Mouse (Mus musculus) embryonic stem cell, embryonic (primary cell): Measurements from ENCODE around the gene Rsf1.

ENCODE experiments used
- CTCF ChIA-PET, 4 experiments: fragments of 300-600 bp in 2 of 4; fragments of 350-600 bp in 2 of 4; sonication (Branson Sonifier 250); formaldehyde crosslinking; loops; one replicate each; lab custom pipeline; 2022; ENCODE audit warnings: inconsistent platforms in 2 of 4; lab: Charles Lee
- POLR2A ChIA-PET, 4 experiments: fragments of 300-600 bp in 2 of 4; fragments of 350-600 bp in 2 of 4; sonication (Branson Sonifier 250); formaldehyde crosslinking; loops; one replicate each; lab custom pipeline; 2022; ENCODE audit warnings: antibody characterized with exemption in 4 of 4, inconsistent platforms in 1 of 4; lab: Charles Lee

Rsf1 gene

DNA sequence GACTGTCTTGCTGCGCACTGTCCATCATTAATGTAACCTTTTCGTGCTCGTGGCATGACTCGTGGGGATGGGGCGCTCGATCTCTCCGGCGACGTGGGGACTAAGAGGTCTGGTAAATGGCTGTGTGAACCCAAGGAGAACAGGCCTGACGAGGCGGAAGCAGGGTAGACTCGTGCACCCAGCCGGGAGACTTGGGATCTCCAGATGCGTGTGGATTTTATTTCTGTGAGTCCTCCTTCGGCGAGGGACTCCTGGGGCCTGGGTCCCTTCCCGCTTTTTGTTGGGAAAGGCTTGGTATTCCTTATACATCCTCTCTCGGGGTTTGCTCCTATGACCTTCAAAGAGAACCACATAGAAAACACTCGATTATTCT lies 116.4 kb downstream of the Rsf1 start:
- ChIA-PET POLR2A (interaction anchor here in 3 of 4 experiments (0.7 to 3.7 kb wide), 25 partner anchors 9 to 324 kb away, joined by 3 to 17 read pairs (median 4); partner anchors contain the start of genes Aamdc (in 2 of the 3), Rsf1 (in 2 of the 3), Alg8 (in 1 of the 3) and Aqp11 (in 1 of the 3)), CTCF (interaction anchor here in 1 of 4 experiments (1.4 kb wide), 1 partner anchor 271 kb away, joined by 4 read pairs; no protein-coding TSS in a partner anchor)

DNA sequence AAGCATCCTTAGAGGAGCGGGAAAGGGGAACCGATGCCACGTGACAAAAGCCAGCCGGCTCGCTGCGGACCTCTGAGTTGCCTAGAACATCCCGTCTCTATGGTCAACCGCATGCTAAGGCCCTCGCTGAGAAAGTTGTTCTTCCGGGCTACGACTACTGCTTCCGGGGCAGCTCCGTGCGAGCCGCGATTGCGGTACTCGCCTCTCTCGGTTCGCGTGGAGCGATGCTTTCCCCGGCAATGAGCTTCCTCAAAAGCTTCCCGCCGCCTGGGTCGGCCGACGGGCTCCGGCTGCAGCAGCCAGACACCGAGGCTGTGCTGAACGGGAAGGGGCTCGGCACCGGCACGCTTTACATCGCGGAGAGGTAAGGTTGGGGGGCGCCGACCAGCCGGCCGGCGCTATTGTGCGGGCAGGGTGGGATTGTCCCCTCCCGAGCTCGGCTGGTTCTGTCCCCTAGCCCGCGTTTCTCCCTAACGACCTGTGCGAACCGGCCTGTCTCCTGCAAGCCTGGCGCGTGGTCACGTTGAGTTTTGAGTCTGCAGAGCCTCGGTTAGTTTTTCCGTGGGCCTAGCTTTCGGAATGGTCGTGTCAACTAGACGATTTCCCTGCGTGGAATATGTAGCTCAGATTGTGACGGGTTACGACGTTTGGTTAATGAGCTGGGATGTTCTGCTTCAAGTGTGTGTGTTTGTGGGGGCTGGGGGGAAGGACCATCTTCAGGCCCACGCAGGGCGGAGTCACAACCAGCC lies 117.0 kb downstream of the Rsf1 start, which contains the start of gene Clns1a:
TSS of gene Clns1a (plus strand) at position 129 of the 749 bp plus-strand sequence.
- POLR2A ChIA-PET, result interaction anchor here (0.6 to 3.7 kb wide), 38 partner anchors 9 to 912 kb away, joined by 3 to 17 read pairs (median 4); partner anchors contain the start of genes Rsf1 (in 3 of the 4), Aamdc (in 2 of the 4), Ints4 (in 2 of the 4) and Alg8 (in 1 of the 4)

DNA sequence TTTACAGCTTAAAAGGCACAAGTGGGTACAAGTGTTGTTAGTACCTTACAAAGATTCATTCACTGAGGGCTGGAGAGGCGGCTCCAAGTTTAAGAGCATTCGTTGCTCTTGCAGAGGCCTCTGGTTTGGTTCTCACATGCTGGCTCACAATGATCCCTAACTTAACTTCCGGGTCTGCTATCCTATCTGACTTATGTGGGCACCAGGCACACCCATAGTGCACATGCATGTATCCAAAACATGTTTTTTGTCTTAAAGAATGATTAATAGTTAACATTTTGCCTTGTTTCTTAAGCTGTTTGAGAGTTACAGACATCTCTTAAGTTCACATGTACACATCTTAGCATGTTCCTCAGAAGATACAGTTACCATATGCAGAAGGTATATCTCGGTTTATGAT lies 120.5 kb downstream of the Rsf1 start:
- POLR2A ChIA-PET, result interaction anchor here in 2 of 4 experiments (1.3 to 2.1 kb wide), 4 partner anchors 19 to 219 kb away, joined by 3 to 7 read pairs (median 4); partner anchors contain the start of genes Aqp11 (in 1 of the 2) and Ints4 (in 1 of the 2)
- CTCF ChIA-PET, result no interaction called here

More for the DNA sequence above, 117.0 kb downstream of the Rsf1 start, which contains the start of gene Clns1a:
- CTCF ChIA-PET, result interaction anchor here in 1 of 4 experiments (1.4 kb wide), 1 partner anchor 272 kb away, joined by 4 read pairs; no protein-coding TSS in a partner anchor

DNA sequence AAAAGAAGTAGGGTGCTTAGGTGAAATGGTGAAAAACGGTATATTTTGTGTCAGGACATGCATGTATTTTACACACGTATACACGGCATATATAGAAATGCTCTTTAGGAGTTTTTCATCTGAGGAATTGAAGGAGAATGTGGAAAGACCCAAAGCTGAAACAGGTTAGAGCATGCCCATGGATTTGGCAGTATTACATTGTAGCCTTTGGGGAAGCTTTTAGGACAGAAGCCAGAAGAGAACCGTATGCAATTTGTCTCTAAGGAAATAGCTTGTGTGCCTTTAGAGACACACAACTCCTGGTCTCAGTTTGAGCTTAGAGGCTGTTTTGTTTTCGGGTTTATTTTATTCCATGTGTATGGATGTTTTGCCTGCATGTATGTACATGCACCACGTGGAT lies 121.4 kb downstream of the Rsf1 start:
- ChIA-PET POLR2A (interaction anchor here in 3 of 4 experiments (0.6 to 2.1 kb wide), 9 partner anchors 14 to 329 kb away, joined by 3 to 7 read pairs (median 4); partner anchors contain the start of genes Aqp11 (in 1 of the 3) and Ints4 (in 1 of the 3)), CTCF (interaction anchor here in 2 of 4 experiments (0.6 to 0.7 kb wide), 2 partner anchors 22 to 165 kb away, joined by 3 read pairs; no protein-coding TSS in a partner anchor)

DNA sequence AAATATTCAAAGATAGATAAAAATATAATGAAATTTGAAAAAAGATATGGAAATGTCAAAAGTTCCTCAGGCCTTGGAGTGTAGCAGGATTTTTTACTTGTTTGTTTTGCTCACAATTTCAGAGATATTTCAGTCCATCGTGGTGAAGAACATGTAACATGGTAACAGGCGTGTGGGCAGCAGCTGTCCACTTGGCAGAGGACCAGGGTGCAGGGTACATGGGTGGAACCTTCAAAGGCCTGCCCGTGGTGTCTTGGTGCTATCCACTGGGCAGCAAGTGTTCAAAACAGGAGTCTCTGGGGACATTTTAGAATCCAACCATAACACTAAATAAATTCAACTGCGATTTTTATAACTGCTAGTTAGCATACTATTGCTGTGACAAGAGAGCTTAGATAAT lies 127.4 kb downstream of the Rsf1 start:
- ChIA-PET CTCF (no interaction called here), POLR2A (interaction anchor here in 2 of 4 experiments (0.5 to 3.2 kb wide), 7 partner anchors 9 to 49 kb away, joined by 3 to 14 read pairs (median 3); partner anchors contain the start of genes Aqp11 (in 1 of the 2) and Clns1a (in 1 of the 2))

DNA sequence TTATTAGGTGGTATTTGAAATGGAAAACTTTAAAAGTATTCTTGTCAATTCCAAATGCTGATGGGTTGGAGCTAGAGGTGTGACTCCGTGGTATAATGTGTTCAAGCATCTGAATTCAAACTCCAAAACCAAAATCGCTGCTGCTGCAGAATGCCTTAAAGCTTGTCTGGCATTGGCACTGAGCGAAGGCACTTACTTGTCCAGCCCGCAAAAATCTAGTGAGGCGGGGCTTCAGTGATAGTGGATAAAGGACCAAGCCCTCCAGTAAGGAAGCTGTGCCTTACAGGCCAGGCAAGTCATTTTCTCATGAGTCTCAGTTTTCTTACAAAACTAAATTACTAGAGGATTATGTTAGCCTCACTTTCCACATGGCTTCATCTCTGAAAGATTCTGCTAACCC lies 128.1 kb downstream of the Rsf1 start:
- POLR2A ChIA-PET, result interaction anchor here in 2 of 4 experiments (0.5 to 3.2 kb wide), 5 partner anchors 9 to 50 kb away, joined by 3 to 14 read pairs (median 3); partner anchors contain the start of gene Clns1a (in 1 of the 2)
- CTCF ChIA-PET, result no interaction called here

DNA sequence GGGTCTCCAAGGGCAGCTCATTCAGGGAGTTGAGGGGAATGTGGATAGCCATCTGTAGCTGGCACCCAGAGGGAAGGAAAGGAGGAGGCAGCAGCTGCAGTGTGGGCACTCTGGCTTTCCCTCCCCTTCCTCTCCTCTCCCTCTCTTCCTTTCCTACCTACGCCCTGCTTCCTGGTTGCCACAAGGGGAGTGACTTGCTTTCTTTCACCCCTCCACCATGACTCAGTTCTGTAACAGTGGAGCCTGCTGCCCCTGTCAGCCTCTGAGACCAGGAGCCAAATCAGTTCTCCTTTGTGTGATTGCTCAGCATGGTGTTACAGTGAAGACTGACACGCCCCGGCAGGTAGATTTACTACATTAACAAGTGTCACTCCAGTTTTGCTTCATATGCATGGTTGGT lies 129.5 kb downstream of the Rsf1 start:
- ChIA-PET POLR2A (interaction anchor here in 3 of 4 experiments (0.7 to 2.8 kb wide), 6 partner anchors 10 to 130 kb away, joined by 3 to 14 read pairs (median 4); partner anchors contain the start of genes Aamdc (in 1 of the 3), Clns1a (in 1 of the 3) and Rsf1 (in 1 of the 3)), CTCF (no interaction called here)

DNA sequence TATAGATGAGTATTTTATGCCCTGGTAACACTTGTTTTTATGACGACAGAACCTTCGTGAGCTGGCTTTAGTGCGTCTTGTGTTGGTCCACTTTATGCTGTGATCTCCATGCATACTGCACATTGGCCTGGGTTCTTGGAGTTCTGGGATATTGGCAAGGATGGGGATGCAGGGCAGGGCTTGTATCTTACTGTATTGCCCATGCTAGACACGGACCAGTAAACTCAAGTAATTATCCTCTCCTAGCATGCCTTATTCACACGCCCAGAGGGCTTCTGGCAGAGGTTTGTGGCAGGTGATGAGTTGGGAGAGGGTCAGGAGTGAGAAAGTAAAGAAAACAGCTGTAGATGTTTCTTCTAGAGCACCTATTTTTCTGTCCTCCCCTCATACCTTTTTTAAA lies 135.0 kb downstream of the Rsf1 start:
- CTCF ChIA-PET, result interaction anchor here in 1 of 4 experiments (0.6 kb wide), 1 partner anchor 303 kb away, joined by 4 read pairs; no protein-coding TSS in a partner anchor
- POLR2A ChIA-PET, result interaction anchor here in 1 of 4 experiments (0.9 kb wide), 1 partner anchor 10 kb away, joined by 3 read pairs; no protein-coding TSS in a partner anchor

DNA sequence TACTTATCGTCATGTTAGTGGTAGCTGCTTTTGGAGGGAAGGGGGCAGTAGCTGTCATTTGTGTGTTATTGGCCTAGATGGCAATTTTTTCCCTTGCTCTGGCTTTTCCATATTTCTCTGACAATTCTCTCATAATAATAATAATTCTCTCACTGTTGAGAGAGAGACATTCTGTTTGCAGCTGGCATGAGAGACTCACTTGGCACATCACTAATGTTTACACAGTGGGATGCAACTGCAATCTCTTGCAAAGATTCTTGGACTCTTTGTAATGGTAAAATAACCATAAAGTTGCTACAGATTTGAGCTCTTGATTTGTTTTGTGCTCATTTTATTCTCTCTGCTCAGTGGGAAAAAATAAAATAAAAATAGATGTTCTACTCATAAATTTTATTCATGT lies 137.6 kb downstream of the Rsf1 start:
- CTCF ChIA-PET, result no interaction called here
- POLR2A ChIA-PET, result interaction anchor here in 1 of 4 experiments (0.7 to 7.1 kb wide), 5 partner anchors 14 to 138 kb away, joined by 3 to 64 read pairs (median 3); partner anchors contain the start of genes Aamdc and Aqp11

DNA sequence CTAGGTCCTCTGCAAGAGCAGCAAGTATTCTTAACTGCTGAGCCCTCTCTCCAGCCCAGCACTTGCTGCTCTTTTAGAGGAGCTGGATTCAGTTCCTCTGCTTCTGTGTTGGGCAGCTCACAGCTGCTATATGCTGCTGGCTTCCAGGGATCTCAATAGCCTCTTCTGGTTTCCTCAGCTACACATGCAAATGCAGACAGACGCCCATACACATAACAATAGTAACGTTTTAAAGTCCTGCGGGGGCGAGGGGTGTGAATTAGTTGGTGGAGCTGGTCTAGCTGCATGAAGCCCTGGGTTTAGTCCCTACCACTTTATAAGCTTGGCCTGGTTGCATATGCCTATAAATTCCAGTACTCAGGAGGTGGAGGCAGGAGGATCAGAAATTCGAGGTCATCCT lies 139.4 kb downstream of the Rsf1 start:
- ChIA-PET CTCF (interaction anchor here in 3 of 4 experiments (0.7 to 2.3 kb wide), 12 partner anchors 18 to 422 kb away, joined by 3 to 8 read pairs (median 3); partner anchors contain the start of genes Aamdc (in 1 of the 3), Alg8 (in 1 of the 3), Aqp11 (in 1 of the 3) and Ints4 (in 1 of the 3)), POLR2A (interaction anchor here in 3 of 4 experiments (0.7 to 7.1 kb wide), 32 partner anchors 9 to 641 kb away, joined by 3 to 64 read pairs (median 4); partner anchors contain the start of genes Aqp11 (in 3 of the 3), Aamdc (in 2 of the 3), Alg8 (in 2 of the 3) and Clns1a (in 2 of the 3))

DNA sequence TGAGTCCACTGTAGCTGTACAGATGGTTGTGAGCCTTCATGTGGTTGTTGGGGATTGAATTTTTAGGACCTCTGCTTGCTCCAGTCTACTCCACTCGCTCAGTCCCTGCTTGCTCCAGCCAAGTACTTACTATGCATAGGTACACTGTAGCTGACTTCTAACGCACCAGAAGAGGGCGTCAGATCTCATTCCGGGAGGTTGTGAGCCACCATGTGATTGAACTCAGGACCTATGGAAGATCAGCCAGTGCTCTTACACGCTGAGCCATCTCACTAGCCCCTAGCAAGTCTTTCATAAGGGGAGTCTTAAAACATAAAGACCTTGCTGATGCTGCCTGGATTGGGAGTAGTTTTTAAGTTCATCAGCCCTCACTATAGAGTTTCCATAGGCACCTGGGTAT lies 140.4 kb downstream of the Rsf1 start:
- POLR2A ChIA-PET, result interaction anchor here in 2 of 4 experiments (0.6 to 7.1 kb wide), 21 partner anchors 10 to 348 kb away, joined by 3 to 64 read pairs (median 5); partner anchors contain the start of genes Aqp11 (in 2 of the 2), Clns1a (in 2 of the 2), Aamdc (in 1 of the 2) and Alg8 (in 1 of the 2)
- CTCF ChIA-PET, result interaction anchor here in 3 of 4 experiments (0.5 to 2.3 kb wide), 13 partner anchors 13 to 421 kb away, joined by 3 to 8 read pairs (median 4); partner anchors contain the start of genes Aamdc (in 1 of the 3), Alg8 (in 1 of the 3), Aqp11 (in 1 of the 3) and Rsf1 (in 1 of the 3)

DNA sequence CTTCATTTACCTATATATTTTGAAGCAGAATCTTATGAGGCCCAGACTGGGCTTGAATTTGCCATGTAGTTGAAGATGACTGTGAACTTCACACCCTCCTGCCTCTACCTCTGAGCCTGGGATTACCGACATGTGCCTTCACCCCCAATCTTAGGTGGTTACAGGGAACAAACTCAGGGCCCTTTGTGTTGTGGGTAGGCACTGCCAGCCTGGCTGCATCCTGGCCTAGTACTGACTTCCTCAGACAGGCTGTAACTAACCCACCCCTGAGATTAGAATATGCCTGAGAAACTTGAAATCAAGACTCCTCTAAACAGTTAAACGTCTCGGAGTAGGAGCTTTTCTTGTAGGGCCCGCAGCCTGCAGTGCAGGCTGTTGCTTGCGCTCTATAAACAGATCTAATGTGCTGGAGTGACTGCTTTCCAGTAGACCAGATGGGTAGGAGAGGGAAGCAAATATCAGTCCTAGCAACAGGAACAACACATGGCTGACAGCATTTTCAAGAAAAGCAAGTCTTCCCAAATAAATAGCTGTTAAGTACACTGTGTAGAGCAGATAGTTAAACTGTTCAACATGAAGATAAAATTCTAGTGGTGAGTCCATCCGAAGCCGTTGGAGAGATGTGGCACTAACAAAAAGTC lies 142.7 kb downstream of the Rsf1 start:
- ChIA-PET POLR2A (interaction anchor here in 2 of 4 experiments (0.7 to 7.1 kb wide), 6 partner anchors 10 to 275 kb away, joined by 3 to 64 read pairs (median 4); partner anchors contain the start of genes Aqp11 (in 1 of the 2) and Rsf1 (in 1 of the 2)), CTCF (interaction anchor here in 3 of 4 experiments (0.6 to 2.0 kb wide), 4 partner anchors 15 to 397 kb away, joined by 3 to 5 read pairs (median 4); partner anchors contain the start of genes Aqp11 (in 1 of the 3) and Myo7a (in 1 of the 3))

DNA sequence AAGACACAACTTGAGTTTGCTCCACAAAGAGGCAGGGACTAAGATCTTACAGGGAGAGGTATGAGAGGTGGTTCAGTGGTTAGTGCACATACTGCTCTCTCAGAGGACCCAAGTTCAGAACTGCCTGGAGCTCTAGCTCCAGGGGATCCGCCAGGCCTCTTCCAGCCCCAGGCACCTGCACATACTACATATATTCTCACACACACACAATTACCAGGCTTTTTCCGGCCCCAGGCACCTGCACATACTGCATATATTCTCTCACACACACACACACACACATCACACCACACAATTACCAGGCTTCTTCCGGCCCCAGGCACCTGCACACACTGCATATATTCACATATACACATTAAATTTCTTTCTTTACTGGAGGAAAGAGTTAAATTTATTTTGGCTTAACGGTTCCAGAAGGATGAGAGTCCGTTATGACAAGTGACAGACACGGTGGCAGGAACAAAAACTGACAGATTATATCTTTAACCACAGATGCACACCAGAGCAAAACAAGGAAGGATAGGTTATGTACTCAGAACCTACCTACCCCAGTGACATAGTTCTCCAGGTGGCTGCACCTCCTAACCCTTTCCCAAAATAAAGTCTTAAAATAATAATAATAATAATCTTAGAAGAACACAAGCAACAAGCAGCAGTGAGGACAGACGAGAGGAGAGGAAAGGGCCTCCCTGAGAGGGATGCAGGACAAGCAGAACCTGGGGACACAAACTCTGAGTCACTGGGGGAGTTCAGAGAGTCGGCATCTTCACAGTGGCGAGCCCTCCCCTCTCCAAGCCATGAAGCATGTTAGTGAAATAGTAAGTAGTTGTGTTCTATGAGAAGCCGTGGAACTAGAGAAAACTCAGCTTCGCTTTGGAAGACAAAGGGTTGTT lies 144.2 kb downstream of the Rsf1 start:
- ChIA-PET CTCF (interaction anchor here in 3 of 4 experiments (0.6 to 2.0 kb wide), 5 partner anchors 13 to 713 kb away, joined by 3 to 5 read pairs (median 5); partner anchors contain the start of genes Aqp11 (in 1 of the 3) and Myo7a (in 1 of the 3)), POLR2A (interaction anchor here in 3 of 4 experiments (0.6 to 7.1 kb wide), 8 partner anchors 14 to 1024 kb away, joined by 3 to 64 read pairs (median 4); partner anchors contain the start of genes Aqp11 (in 3 of the 3) and Clns1a (in 2 of the 3))

DNA sequence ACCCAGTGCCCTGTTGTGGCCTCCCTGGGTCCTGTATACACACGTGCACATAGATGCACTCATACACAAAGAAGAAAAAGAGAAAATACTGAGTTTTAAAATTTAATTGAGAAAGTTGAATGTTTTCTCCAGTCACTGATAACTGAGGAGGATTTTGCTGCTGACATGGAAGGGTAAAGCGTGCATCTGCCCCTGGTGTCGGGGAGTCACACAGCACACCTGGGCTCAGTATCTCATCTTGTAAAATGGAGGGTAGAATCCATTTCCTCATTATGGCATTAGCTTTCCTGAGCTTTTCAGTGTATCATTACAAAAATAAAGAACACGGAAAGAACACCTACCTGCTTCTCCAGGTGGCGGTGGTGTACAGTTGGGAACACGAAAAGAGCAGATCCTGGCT lies 145.7 kb downstream of the Rsf1 start:
- POLR2A ChIA-PET, result interaction anchor here in 3 of 4 experiments (0.5 to 1.4 kb wide), 8 partner anchors 12 to 325 kb away, joined by 3 to 4 read pairs (median 3); partner anchors contain the start of genes Aqp11 (in 2 of the 3), Clns1a (in 2 of the 3), Aamdc (in 1 of the 3) and Ndufc2 (in 1 of the 3)
- CTCF ChIA-PET, result no interaction called here

DNA sequence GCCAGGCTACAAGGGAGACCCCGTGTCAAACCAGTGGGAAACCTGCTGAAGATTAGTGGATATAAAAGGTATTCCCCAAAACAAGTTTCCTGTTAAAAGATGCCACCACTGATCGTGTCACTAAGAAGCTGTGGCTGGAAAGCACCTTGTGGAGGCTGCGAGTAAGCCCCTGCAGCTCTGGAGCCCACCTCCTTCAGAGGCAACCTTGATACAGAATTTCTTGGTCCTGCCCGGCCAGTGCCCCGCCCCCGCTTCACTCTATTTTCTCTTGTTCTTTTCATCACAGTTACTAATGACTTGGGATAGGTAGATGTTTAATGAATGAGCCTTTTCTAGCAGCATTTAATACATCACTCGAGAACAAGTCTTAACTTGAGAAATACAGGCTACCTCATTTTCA lies 146.4 kb downstream of the Rsf1 start:
- ChIA-PET CTCF (interaction anchor here in 1 of 4 experiments (1.0 kb wide), 1 partner anchor 22 kb away, joined by 4 read pairs; no protein-coding TSS in a partner anchor), POLR2A (interaction anchor here in 3 of 4 experiments (0.7 to 1.3 kb wide), 9 partner anchors 12 to 665 kb away, joined by 3 to 6 read pairs (median 3); partner anchors contain the start of genes Aqp11 (in 2 of the 3), Aamdc (in 1 of the 3) and Rsf1 (in 1 of the 3))
